Mouse (Mus musculus): Measurements from ENCODE around the gene Olfr64.

The Olfr64 gene

GRCm38 (mm10) chr7:103894385-103894784 lies at the start of gene Olfr64:
TSS of gene Olfr64 (minus strand) at chr7:103894485.
- DNase-seq: no peak

- DNase-seq: no peak
Measured at GRCm38 (mm10) chr7:103942730-103943129, 48.4 kb upstream of the Olfr64 start.

- DNase-seq: no peak
Measured at GRCm38 (mm10) chr7:103934264-103934663, 40.0 kb upstream of the Olfr64 start, which contains the start of gene Olfr632. TSS of gene Olfr632 (plus strand) at chr7:103934347.

GRCm38 (mm10) chr7:103928525-103928924 lies 34.2 kb upstream of the Olfr64 start, which contains the start of gene Olfr631:
TSS of gene Olfr631 (plus strand) at chr7:103928825.
- DNase-seq: no peak

GRCm38 (mm10) chr7:103915338-103915737 lies 21.1 kb upstream of the Olfr64 start:
- DNase-seq: no peak

- DNase-seq: no peak
Measured at GRCm38 (mm10) chr7:103912969-103913511, 18.8 kb upstream of the Olfr64 start.

GRCm38 (mm10) chr7:103910047-103910446 lies 15.8 kb upstream of the Olfr64 start:
- DNase-seq: no peak

- no peak for DNase-seq
Measured at GRCm38 (mm10) chr7:103903187-103903586, 8.9 kb upstream of the Olfr64 start, which contains the start of gene Olfr65. TSS of gene Olfr65 (plus strand) at chr7:103903487.

- DNase-seq: no peak
Measured at GRCm38 (mm10) chr7:103886152-103886551, 8.1 kb downstream of the Olfr64 start, which contains the start of gene Olfr66. TSS of gene Olfr66 (minus strand) at chr7:103886252.

- DNase-seq: no peak
Measured at GRCm38 (mm10) chr7:103877093-103877492, 17.2 kb downstream of the Olfr64 start.

GRCm38 (mm10) chr7:103874451-103874850 lies 19.8 kb downstream of the Olfr64 start:
- DNase-seq: no peak

- DNase-seq: no peak
Measured at GRCm38 (mm10) chr7:103873064-103873463, 21.2 kb downstream of the Olfr64 start.

- no peak for DNase-seq
Measured at GRCm38 (mm10) chr7:103870667-103871066, 23.6 kb downstream of the Olfr64 start.

GRCm38 (mm10) chr7:103865716-103866115 lies 28.6 kb downstream of the Olfr64 start:
- no peak for DNase-seq

- DNase-seq: no peak
Measured at GRCm38 (mm10) chr7:103861531-103861930, 32.8 kb downstream of the Olfr64 start.

- no peak for DNase-seq
Measured at GRCm38 (mm10) chr7:103860855-103861254, 33.4 kb downstream of the Olfr64 start.

- DNase-seq: no peak
Measured at GRCm38 (mm10) chr7:103859076-103859475, 35.2 kb downstream of the Olfr64 start.

GRCm38 (mm10) chr7:103854669-103855068 lies 39.6 kb downstream of the Olfr64 start:
- DNase-seq: no peak

- DNase-seq: no peak
Measured at GRCm38 (mm10) chr7:103853090-103853489, 41.2 kb downstream of the Olfr64 start, which contains the start of gene Hbb-y. TSS of gene Hbb-y (minus strand) at chr7:103853216.

GRCm38 (mm10) chr7:103844525-103845325 lies 49.6 kb downstream of the Olfr64 start:
- no peak for DNase-seq

- no peak for DNase-seq
Measured at GRCm38 (mm10) chr7:103843034-103843433, 51.3 kb downstream of the Olfr64 start, which contains the start of gene Hbb-bh1. TSS of gene Hbb-bh1 (minus strand) at chr7:103843164.

- no peak for DNase-seq
Measured at GRCm38 (mm10) chr7:103840268-103840667, 54.0 kb downstream of the Olfr64 start, which contains the start of gene Hbb-bh2. TSS of gene Hbb-bh2 (minus strand) at chr7:103840520.
